Mouse (Mus musculus) left cerebral cortex, adult 9 months (tissue): ENCODE measurements at regions not wholly inside any gene's neighbourhood (a gene's known extent, or its start where the extent isn't known, plus 50 kb on each side); places are given as distances from the start of the nearest gene placed in this dataset.

Source experiments
- DNase-seq, 2 experiments: peaks; one replicate each; pipeline ENCODE4 v3.0.0; 2022; ENCODE audit warnings: low spot score in 2 of 2

DNA sequence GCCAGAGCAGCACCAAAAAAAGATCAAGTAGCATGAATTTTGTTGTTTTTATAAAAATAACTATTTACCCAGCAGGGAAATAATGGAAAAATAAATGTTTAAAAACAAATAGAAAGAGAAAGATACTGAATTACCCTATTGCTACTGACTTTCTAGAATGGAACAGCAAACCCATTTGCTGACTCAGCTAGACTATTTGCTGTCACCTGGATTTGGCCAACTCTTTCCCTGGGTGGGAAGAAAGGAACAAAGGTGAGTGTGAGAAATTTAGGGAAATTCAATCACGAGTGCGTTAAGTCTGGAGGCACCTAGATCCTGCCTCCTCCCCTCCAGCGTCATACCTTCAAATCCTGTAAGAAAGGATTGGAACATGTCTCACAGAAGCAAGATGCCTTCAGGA is 110.2 kb downstream of the Tmsb4x start:
- DNase-seq, result no peak

GRCm38 (mm10) chrX:167091841-167092240 is 117.3 kb downstream of the Tmsb4x start:
- DNase-seq, result no peak

DNA sequence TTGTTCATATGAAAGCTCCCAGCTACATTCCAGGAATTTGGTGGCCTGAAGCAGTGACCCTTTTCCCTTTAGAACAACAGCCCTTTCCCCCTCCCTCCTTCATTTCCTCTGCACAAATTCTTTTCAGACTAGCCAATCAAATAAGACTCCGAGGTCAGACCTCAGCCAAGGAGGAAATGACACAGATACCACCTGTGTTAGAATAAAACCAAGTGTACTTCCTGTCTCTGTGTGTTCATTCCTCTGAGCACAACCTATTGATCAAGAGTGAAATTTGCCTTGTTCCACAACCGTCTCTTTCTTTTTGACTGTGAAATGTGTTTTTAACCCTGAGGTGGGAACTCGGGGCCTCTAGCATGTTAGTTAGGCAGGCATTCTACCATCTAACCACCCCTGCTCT is 120.2 kb downstream of the Tmsb4x start:
- no peak for DNase-seq

DNA sequence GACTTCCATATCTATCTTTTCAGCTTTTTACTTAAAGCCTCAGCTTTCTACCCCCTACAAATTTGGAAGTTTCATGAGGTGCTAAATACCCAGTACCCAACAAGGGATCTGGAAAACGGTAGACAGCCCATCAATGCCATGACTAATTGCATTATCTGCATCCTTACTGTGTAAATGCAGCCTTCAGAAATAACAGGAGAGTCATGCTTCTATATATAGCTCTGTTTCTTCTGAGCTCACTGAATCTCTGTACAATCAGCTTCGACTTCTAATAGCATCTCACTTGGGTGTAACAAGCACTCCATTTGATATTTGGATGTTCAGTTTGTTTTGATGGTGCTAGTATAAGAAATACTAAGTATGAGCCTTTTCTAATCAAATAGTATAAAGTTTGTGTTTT is 120.7 kb downstream of the Tmsb4x start:
- no peak for DNase-seq

DNA sequence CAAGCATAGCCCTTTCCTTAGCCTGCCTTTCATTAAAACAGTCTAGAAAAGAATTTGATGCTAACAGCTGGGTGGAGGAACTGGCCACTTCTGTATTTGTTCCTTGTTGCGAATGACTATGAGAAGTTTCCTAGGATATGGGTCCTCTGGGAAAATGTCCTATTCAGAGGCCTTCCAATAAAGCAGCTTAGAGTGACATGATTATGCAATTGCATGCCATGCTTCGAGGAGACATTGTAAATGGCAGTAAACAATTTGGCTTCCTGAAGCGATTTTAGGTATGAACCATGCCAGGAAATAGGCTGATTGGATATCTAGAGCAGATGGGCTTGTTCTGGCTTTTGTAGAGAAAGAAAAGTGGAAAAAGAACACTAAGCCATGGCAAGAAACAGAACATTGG is 128.3 kb downstream of the Tmsb4x start:
- DNase-seq, result no peak

- no peak for DNase-seq
Observed at GRCm38 (mm10) chrX:167069075-167069474, 140.0 kb downstream of the Tmsb4x start.

DNA sequence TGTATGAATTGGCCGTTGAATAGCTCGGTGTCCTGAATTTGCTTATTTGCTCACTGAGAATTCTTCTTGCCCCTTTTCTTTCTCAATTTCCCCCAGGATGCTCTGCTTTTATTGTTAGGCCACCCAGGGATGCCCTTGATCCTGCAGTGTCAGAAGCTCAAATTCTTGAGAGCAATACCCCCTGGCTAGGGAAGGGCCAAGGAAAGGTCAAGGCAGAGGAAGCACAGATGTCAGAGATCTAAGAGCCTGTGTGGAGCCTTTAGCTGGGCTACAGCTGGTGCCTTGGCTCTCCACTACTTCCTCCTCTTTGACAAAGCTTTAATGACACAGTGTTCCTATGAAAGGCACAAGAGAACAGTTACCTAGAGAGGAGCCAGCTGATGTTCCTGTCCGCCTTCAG is 141.2 kb downstream of the Tmsb4x start:
- no peak for DNase-seq

GRCm38 (mm10) chrX:167063881-167064280 is 145.2 kb downstream of the Tmsb4x start:
- no peak for DNase-seq

DNA sequence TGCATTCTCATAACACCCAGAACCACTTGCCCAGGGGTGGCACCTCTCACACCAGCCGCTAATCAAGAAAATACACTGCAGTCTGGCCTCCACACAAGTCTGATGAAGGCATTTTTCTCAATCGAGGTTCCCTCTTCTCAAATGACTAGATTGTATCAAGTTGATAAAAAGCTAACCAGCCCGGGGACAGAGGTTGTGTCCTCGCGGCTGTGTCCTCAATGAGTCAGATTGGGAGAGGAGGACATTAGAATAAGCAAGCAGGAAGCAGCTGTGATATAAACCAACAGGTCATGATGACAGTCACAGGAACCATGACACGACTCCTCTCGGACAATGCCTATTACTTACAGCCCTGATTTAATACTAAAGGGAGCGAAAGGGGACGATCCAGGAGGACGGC is 156.7 kb downstream of the Tmsb4x start:
- DNase-seq, result no peak

DNA sequence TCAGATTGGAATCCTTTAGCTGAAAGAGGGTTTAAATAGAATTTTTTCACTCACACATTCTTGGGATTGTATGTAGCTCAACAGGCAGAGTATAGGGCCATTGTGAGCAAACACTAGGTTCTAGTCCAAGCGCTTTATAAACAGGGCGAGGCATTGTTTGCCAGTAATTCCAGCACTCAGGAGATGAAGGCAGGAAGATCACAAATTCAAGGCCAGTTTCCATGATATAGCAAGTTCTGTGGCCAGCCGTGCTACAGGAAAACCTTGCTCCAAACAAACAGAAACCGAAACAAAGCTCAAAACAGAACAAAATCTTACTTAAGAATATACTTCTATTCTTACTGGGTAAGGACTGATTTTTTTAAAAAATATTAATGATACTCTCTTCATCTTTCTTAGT is 159.0 kb downstream of the Tmsb4x start:
- no peak for DNase-seq

- DNase-seq, result no peak
Observed at GRCm38 (mm10) chrX:167049191-167049968, 159.7 kb downstream of the Tmsb4x start.

DNA sequence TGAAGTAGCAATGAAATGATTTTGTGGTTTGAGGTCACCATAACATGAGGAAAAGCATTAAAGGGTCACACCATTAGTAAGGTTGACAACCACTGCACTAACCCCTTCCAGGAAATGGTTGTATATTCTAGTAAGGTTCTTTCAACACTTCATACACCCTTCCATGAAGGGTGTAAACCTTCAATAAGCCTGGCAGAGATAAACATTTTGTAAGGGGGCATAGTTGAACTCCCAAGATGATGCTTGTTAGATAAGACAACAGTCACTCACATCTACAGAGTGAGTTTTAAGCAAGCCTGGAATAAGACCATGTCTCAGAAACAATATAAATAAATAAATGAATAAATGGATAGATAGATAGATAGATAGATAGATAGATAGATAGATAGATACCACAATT is 171.1 kb downstream of the Tmsb4x start:
- DNase-seq, result no peak

- no peak for DNase-seq
Observed at GRCm38 (mm10) chrX:167036355-167036754, 172.8 kb downstream of the Tmsb4x start.

DNA sequence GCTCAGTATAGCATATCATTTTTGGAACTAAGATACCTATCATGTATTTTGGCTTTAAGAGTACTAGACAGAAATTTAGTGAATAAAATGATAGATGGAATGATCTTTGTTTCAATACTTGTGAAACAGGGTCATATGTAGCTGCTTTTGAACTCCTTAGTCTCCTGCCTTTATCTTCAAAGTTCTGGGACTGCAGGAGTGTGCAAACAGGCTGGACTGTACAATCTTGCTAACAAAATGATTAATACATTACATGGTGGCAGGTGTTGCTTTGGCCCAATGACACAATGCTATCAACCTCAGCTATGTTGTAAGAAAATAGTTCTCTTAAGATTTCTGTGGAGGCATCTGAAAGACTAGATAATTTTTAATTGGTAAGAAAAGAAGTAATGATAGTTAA is 173.5 kb downstream of the Tmsb4x start:
- DNase-seq, result no peak

- DNase-seq, result no peak
Observed at GRCm38 (mm10) chrX:167033091-167033490, 176.0 kb downstream of the Tmsb4x start.

DNA sequence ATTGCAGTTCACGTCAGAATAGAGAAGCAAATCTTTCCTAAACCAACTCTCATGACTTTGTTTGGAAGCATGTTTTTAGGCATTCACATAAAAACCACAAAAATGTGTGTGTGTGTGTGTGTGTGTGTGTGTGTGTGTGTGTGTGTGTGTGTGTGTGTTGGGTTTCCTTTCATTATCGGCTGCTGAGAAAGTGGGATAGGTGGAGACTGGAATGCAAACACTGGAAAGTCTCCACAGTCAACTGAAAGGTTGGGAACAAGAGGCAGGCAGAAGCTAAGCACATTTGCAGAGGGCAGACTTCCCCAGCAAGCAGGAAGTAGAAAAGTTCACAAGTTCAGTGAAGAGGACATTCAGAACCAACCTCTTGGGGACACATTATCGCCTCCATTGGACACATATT is 176.5 kb downstream of the Tmsb4x start:
- DNase-seq, result no peak

DNA sequence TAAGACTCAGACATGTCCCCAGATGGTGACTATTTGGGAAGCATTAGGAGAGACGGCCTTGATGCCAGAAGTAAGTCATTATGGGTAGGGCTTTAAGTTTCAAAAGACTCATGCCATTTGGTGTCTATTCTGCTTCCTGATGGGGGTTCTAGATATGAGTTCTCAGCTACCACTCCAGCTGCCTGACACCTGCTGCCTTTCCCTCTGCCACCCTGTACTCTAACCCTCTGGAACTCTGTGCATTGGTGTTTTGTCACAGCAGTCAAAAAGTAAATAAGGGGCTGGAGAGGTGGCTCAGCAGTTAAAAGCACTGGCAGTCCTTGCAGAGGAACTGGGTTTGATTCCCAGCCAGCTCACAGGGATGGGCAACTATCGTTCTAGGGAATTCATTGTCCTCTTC is 177.6 kb downstream of the Tmsb4x start:
- DNase-seq, result no peak

DNA sequence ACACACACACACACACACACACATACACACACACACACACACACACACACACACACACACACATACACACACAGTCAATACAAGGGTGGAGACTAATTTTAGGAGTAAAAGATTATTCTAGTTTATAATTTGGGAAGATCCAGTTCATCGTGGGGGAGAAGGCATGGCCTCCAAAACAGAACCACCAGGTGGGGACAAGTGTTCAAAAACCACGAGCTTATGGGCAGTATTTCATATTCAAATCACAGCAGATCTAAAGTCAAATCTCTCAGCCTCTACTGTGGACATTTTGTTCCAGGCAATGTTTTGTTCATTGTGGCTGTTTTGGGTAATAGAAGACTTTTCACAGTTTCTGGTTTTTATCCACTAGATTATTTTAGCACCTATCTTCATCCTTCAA is 193.5 kb downstream of the Tmsb4x start:
- DNase-seq, result no peak

DNA sequence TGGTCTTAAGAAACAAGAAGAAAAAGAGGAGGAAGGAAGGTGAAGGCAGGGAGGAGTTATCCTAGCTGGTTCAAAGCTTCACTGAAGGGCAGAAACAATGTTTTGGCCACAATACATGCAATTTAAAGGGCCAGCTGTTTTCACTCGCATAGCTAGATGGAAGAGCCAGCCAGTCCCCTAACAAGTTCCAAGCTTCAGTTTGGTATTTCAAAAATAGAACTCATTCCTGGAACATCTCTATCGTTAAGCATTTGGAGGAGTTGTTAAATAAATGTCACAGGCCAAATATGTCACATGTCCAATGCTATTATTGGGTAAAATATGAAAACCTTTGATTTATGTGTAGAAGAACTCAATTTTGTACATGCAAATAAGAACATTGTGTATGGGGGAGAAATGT is 194.8 kb downstream of the Tmsb4x start:
- no peak for DNase-seq

DNA sequence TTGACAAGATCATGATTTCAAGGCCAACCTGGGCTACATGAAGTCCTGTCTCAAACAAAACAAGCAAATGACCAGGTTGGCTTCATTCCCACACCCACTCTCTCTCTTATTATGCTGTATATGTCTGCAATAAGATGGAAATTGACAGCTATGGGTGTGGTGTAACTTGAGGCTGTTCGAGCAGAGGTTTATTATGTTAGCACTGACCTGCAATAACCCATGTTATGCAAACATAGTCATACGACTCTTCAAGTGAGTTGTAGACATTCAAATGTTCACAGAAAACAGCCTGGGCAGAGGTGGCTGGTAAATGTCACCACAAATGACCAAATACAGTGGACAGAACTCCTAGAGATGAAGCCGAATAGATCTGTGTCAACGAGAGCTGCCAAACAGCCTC is 196.2 kb downstream of the Tmsb4x start:
- DNase-seq, result no peak

GRCm38 (mm10) chrX:167011977-167012542 is 197.1 kb downstream of the Tmsb4x start:
- no peak for DNase-seq

DNA sequence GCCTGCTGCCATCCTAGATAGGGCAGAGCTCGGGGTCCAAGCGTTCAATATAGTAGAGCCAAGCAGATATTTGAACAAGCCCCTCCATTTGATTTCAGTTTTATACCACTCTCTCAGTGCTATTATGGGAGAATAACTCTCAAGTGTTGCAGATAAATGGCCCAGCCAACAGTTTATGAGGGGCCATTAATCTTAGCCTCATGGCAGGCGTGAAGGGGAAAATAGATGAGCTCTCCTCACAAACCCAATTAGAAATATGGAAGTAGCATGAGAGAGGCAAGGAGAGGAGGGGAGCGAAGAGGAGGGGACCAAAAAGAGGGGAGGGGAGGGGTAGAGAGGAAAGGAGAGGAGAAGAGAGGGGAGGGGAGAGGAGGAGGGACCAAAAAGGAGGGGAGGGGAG is 213.3 kb downstream of the Tmsb4x start:
- no peak for DNase-seq

DNA sequence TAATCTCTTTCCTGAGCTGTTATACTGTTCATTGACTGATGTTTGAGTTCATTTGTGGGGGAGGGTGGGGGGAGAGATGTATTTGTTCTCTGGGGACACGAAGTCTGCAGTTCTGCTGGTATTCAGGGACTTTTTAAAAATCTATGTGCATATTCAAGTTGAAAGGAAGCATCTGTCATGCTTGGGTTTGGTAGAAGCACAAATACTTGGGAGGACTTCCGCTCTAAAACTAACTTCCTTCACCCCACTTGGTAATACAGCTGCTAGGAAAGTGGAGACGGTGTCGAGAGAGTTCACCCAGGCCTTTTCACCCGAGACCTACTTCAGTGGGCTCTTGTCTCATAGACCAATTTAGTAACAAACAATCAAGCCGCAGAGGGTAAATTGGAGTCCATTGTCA is 228.1 kb downstream of the Tmsb4x start:
- DNase-seq, result no peak

GRCm38 (mm10) chrX:166980504-166980903 is 228.6 kb downstream of the Tmsb4x start:
- no peak for DNase-seq
